Mouse (Mus musculus): Measurements from ENCODE around the gene Ror1. TPM values are rescaled to one million over a fixed set of nuclear protein-coding genes. Genes with fewer than 3 reads are reported as not detected.

Gene Ror1
- polyA plus RNA-seq, 1 experiment from 2014 or later, result 8.3 TPM

DNA sequence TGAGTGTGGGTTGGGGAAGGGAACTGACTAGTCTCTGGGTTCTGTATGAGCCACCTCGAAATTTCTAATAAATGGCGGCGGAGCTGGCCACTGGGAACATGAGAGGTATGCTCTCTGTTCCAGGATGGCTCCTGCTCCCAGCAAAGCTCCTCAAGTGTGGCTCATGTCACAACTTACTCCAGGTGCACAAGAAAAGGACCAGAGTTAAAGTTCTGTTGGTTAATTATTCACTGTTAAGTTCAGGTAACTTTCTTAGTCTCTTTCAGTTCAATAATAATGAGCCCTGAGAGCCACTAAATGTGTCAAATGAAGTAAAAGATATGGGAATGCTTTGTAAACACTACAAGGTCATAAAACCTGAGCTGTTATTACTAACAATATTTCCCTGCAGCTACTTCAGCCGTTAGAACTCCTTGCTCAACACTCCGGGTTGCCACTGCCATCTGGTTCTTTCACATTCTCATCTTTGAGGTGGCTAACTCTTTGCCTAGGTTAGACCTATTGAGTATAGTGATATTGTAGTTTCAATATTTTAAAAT lies 100.7 kb downstream of the Ror1 start:
- H3K4me2 ChIP-seq (ENCODE audit: low read length), result no peak overlapping the region
- WGBS, result 63% methylated on average over 5 of the region's 5 CpGs
- no peaks in the 10 kb centered on the region for H3K4me1 ChIP-seq (replicated peaks; ENCODE audit: insufficient read depth, low read length)
- DNase-seq (ENCODE audit: low spot score) (no peak), ATAC-seq (replicated peaks; ENCODE audit: low FRiP score, low read depth) (no peak)
- H3K4me3 ChIP-seq (replicated peaks; ENCODE audit: low read depth, low read length), result no peak overlapping the region
- no peaks in the 10 kb centered on the region for H3K36me3 ChIP-seq (ENCODE audit: insufficient read depth, low read length)
- no peak for TF ChIP-seq CTCF (IDR thresholded peaks at IDR 0.05; ENCODE audit: low read depth)
- H3K27ac ChIP-seq, result no peak overlapping the region
- H3K9me3 ChIP-seq (replicated peaks; ENCODE audit: low read length), result no peaks in the 10 kb centered on the region
- no peaks in the 10 kb centered on the region for H3K27me3 ChIP-seq (ENCODE audit: insufficient read depth, low read length)
- no peak overlapping the region for H3K9ac ChIP-seq (ENCODE audit: low read depth, low read length)

DNA sequence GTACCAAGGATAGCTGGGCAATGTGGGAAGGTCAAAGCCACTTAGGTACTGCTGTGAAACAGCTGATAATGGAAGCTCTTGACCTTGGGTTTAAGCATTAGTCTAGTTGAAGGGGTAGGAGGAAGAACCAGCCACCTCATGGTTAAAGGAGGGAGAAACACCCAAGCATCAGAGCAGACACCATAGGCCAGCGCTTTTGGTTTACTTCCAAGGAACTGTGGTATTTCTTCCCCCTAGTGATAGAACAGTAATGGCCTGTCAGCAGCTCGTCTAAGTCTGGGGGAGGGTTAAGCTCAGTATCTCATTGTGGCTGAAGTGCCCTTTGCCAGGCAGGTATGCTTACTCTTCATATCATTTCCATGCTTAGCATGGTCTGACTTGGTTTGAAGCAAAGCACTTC lies 102.7 kb downstream of the Ror1 start:
- Histone ChIP-seq H3K27me3 (ENCODE audit: insufficient read depth, low read length) (no peaks in the 10 kb centered on the region), H3K9me3 (replicated peaks; ENCODE audit: low read length) (no peaks in the 10 kb centered on the region), H3K4me2 (ENCODE audit: low read length) (no peak overlapping the region), H3K36me3 (ENCODE audit: insufficient read depth, low read length) (no peaks in the 10 kb centered on the region), H3K9ac (ENCODE audit: low read depth, low read length) (no peak overlapping the region), H3K27ac (no peak overlapping the region), H3K4me3 (replicated peaks; ENCODE audit: low read depth, low read length) (no peak overlapping the region), H3K4me1 (replicated peaks; ENCODE audit: insufficient read depth, low read length) (no peaks in the 10 kb centered on the region)
- ATAC-seq (replicated peaks; ENCODE audit: low FRiP score, low read depth) (no peak), DNase-seq (ENCODE audit: low spot score) (no peak)
- WGBS, result 55% methylated on average over 2 of the region's 2 CpGs
- TF ChIP-seq CTCF (IDR thresholded peaks at IDR 0.05; ENCODE audit: low read depth), result no peak

DNA sequence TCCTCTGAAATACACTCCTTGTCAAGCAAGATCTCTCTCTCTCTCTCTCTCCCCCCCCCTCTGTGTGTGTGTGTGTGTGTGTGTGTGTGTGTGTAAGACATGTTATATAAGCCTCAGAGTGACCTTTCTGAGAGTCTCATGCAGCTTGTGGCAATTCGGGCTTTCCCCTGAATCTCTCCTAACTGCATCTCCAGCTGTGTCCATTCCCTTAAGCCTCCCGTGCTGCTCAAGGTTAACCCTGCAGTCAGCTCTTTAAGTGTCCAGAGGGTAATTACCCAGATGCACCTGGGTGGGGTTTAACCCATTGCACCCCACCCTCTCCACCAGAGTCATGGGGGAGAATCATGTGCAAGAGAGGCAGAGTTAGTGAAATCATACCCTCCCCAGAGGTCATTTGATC lies 105.7 kb downstream of the Ror1 start:
- no peak overlapping the region for H3K4me3 ChIP-seq (replicated peaks; ENCODE audit: low read depth, low read length)
- H3K27me3 ChIP-seq (ENCODE audit: insufficient read depth, low read length), result no peaks in the 10 kb centered on the region
- H3K9me3 ChIP-seq (replicated peaks; ENCODE audit: low read length), result no peaks in the 10 kb centered on the region
- ATAC-seq (replicated peaks; ENCODE audit: low FRiP score, low read depth) (no peak), DNase-seq (ENCODE audit: low spot score) (no peak)
- no peaks in the 10 kb centered on the region for H3K36me3 ChIP-seq (ENCODE audit: insufficient read depth, low read length)
- no peak overlapping the region for H3K9ac ChIP-seq (ENCODE audit: low read depth, low read length)
- no peaks in the 10 kb centered on the region for H3K4me1 ChIP-seq (replicated peaks; ENCODE audit: insufficient read depth, low read length)
- no peak for TF ChIP-seq CTCF (IDR thresholded peaks at IDR 0.05; ENCODE audit: low read depth)
- 20% methylated on average over 2 of the region's 2 CpGs for WGBS
- H3K27ac ChIP-seq, result no peak overlapping the region
- H3K4me2 ChIP-seq (ENCODE audit: low read length), result no peak overlapping the region

DNA sequence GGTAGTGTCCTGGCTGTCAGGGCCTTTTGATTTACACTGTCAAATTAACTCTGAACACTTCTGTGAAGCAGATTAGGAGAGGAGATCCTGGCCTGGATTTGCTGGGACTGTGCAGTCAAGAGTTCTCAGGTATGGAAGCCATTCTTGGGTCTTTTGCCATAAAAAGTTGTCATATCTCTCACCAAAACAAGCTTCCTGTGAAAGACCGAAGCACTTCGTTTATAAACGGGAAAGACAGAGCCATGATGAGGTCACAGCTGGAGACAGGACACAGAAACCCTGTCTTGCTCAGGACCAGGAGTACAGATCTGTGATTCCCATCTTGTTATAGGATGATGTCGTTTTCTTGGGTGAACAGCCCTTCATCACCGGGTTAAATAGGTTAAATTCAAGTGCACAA lies 107.5 kb downstream of the Ror1 start:
- Histone ChIP-seq H3K4me3 (replicated peaks; ENCODE audit: low read depth, low read length) (no peak overlapping the region), H3K9me3 (replicated peaks; ENCODE audit: low read length) (no peaks in the 10 kb centered on the region), H3K4me2 (ENCODE audit: low read length) (no peak overlapping the region), H3K4me1 (replicated peaks; ENCODE audit: insufficient read depth, low read length) (no peaks in the 10 kb centered on the region), H3K9ac (ENCODE audit: low read depth, low read length) (no peak overlapping the region), H3K36me3 (ENCODE audit: insufficient read depth, low read length) (no peaks in the 10 kb centered on the region), H3K27me3 (ENCODE audit: insufficient read depth, low read length) (no peaks in the 10 kb centered on the region), H3K27ac (no peak overlapping the region)
- TF ChIP-seq CTCF (IDR thresholded peaks at IDR 0.05; ENCODE audit: low read depth), result no peak
- WGBS, result 57% methylated on average over 5 of the region's 5 CpGs
- ATAC-seq (replicated peaks; ENCODE audit: low FRiP score, low read depth) (no peak), DNase-seq (ENCODE audit: low spot score) (no peak)

DNA sequence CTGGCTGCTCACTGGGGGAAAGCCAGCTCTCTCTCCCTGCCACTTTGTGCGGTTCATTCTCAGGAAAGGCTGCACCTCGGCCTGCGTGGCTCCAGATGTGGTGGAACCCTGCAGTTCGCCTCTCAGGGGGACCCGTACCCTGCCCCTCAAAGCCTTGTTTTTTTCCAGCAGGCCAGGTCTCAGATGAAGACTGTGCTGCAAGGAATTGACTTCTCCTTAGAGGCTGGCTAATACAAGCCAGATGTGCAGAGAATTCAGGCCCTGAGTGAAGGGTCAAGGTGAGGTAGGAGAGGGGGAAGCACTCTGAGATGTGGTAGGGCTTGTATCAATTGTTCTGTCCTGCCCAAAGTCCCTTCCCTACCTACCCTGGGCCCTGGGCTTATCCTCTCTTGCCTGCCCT lies 108.1 kb downstream of the Ror1 start:
- no peaks in the 10 kb centered on the region for H3K36me3 ChIP-seq (ENCODE audit: insufficient read depth, low read length)
- no peak for TF ChIP-seq CTCF (IDR thresholded peaks at IDR 0.05; ENCODE audit: low read depth)
- H3K27ac ChIP-seq, result no peak overlapping the region
- no peaks in the 10 kb centered on the region for H3K4me1 ChIP-seq (replicated peaks; ENCODE audit: insufficient read depth, low read length)
- no peak overlapping the region for H3K9ac ChIP-seq (ENCODE audit: low read depth, low read length)
- no peak overlapping the region for H3K4me2 ChIP-seq (ENCODE audit: low read length)
- no peaks in the 10 kb centered on the region for H3K9me3 ChIP-seq (replicated peaks; ENCODE audit: low read length)
- H3K27me3 ChIP-seq (ENCODE audit: insufficient read depth, low read length), result no peaks in the 10 kb centered on the region
- no peak overlapping the region for H3K4me3 ChIP-seq (replicated peaks; ENCODE audit: low read depth, low read length)
- DNase-seq (ENCODE audit: low spot score), result no peak
- no peak for ATAC-seq (replicated peaks; ENCODE audit: low FRiP score, low read depth)
- 79% methylated on average over 5 of the region's 5 CpGs for WGBS

DNA sequence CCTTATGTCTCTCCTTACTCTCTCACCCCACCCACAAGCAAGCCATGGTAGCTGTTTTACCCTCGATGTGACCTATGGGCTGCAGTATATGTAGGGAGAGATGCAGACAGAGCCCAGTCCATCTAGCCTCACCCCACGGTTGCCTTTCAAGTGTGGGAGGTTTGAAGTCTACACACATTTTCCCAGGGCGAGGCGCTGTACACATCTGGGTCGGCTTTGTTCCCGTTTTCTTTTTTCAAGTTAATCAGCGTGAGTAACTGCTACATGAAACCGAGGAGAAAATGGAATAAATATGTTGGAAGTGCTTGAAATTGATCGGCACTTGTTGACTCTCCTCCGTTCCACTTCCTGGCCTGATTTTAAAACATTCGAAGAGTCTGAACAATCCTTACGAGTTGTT lies 108.8 kb downstream of the Ror1 start:
- ATAC-seq (replicated peaks; ENCODE audit: low FRiP score, low read depth) (no peak), DNase-seq (ENCODE audit: low spot score) (no peak)
- WGBS, result 61% methylated on average over 12 of the region's 12 CpGs
- Histone ChIP-seq H3K9ac (ENCODE audit: low read depth, low read length) (no peak overlapping the region), H3K9me3 (replicated peaks; ENCODE audit: low read length) (no peaks in the 10 kb centered on the region), H3K36me3 (ENCODE audit: insufficient read depth, low read length) (no peaks in the 10 kb centered on the region), H3K27me3 (ENCODE audit: insufficient read depth, low read length) (no peaks in the 10 kb centered on the region), H3K4me3 (replicated peaks; ENCODE audit: low read depth, low read length) (no peak overlapping the region), H3K4me1 (replicated peaks; ENCODE audit: insufficient read depth, low read length) (no peaks in the 10 kb centered on the region), H3K4me2 (ENCODE audit: low read length) (no peak overlapping the region), H3K27ac (no peak overlapping the region)
- TF ChIP-seq CTCF (IDR thresholded peaks at IDR 0.05; ENCODE audit: low read depth), result no peak

DNA sequence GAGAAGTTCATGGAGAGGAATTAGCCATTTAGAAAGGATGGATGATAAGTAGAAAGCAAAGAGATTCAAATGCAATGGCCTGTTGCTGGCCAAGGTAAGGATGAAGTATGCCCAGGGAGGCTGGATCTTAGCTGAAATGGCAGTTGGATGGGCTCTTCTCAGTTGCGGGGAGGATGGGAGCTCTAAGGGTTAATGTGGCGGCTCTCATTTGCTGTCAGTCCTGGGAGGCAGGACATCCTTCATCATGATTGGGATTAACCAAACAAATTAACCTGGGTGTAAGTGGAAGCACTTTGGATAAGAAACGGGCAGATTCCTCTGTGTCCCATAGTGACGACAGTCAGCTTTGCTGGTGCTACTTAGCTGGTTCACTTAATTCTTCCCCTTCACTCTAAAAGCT lies 112.5 kb downstream of the Ror1 start:
- H3K4me3 ChIP-seq (replicated peaks; ENCODE audit: low read depth, low read length), result no peak overlapping the region
- no peaks in the 10 kb centered on the region for H3K4me1 ChIP-seq (replicated peaks; ENCODE audit: insufficient read depth, low read length)
- DNase-seq (ENCODE audit: low spot score), result no peak
- no peak overlapping the region for H3K27ac ChIP-seq
- WGBS, result 73% methylated on average over 4 of the region's 4 CpGs
- no peak overlapping the region for H3K4me2 ChIP-seq (ENCODE audit: low read length)
- no peak overlapping the region for H3K9ac ChIP-seq (ENCODE audit: low read depth, low read length)
- H3K36me3 ChIP-seq (ENCODE audit: insufficient read depth, low read length), result no peaks in the 10 kb centered on the region
- no peak for ATAC-seq (replicated peaks; ENCODE audit: low FRiP score, low read depth)
- no peaks in the 10 kb centered on the region for H3K27me3 ChIP-seq (ENCODE audit: insufficient read depth, low read length)
- TF ChIP-seq CTCF (IDR thresholded peaks at IDR 0.05; ENCODE audit: low read depth), result no peak
- H3K9me3 ChIP-seq (replicated peaks; ENCODE audit: low read length), result no peaks in the 10 kb centered on the region
